Mouse (Mus musculus) megakaryocyte, adult 5-6 weeks (primary cell): ENCODE measurements around the gene Acsm2. TPM values are rescaled to one million over a fixed set of nuclear protein-coding genes. Genes with fewer than 3 reads are reported as not detected.

Experiments
- total RNA-seq, 2 experiments: library from RNA; stranded (forward) in 1 of 2; stranded (reverse) in 1 of 2; fragments of 153-499, 151-499 nt in 1 of 2; fragments of 221-1000, 200-1000 nt in 1 of 2; gene quantifications; 2 replicates each; pipeline versions ENCODE4 v1.2.3 to v1.2.4; 2015 to 2017

Gene Acsm2
- total RNA-seq, 2 experiments from 2014 or later, result not detected

Other genes starting within 250 kb of the Acsm2 start
- not detected in 2 replicates for gene Gp2, start 95.1 kb upstream of the Acsm2 start, total RNA-seq (2015)
- not detected in 2 replicates for gene Gp2, start 95.1 kb upstream of the Acsm2 start, total RNA-seq (2017)
- gene Umod, start 75.1 kb upstream of the Acsm2 start, total RNA-seq (2015), result not detected in 2 replicates
- not detected in 2 replicates for gene Umod, start 75.1 kb upstream of the Acsm2 start, total RNA-seq (2017)
- not detected in 2 replicates for gene Acsm5, start 34.9 kb upstream of the Acsm2 start, total RNA-seq (2015)
- gene Acsm5, start 34.9 kb upstream of the Acsm2 start, total RNA-seq (2017), result not detected in 2 replicates
- not detected in 2 replicates for gene Pdilt, start 30.9 kb upstream of the Acsm2 start, total RNA-seq (2015)
- gene Pdilt, start 30.9 kb upstream of the Acsm2 start, total RNA-seq (2017), result not detected in 2 replicates
- gene Acsm1, start 52.7 kb downstream of the Acsm2 start, total RNA-seq (2015), result not detected in 2 replicates
- not detected in 2 replicates for gene Acsm1, start 52.7 kb downstream of the Acsm2 start, total RNA-seq (2017)
- not detected in 2 replicates for gene Acsm4, start 135.7 kb downstream of the Acsm2 start, total RNA-seq (2015)
- not detected in 2 replicates for gene Acsm4, start 135.7 kb downstream of the Acsm2 start, total RNA-seq (2017)
- 12.7 and 15.1 TPM in 2 replicates for gene Thumpd1, start 166.5 kb downstream of the Acsm2 start, total RNA-seq (2015)
- gene Thumpd1, start 166.5 kb downstream of the Acsm2 start, total RNA-seq (2017), result 36.2 and 38.1 TPM in 2 replicates
- gene Acsm3, start 206.6 kb downstream of the Acsm2 start, total RNA-seq (2015), result not detected in 2 replicates
- 0.20 TPM in 1 of 2 replicates, not detected in the other for gene Acsm3, start 206.6 kb downstream of the Acsm2 start, total RNA-seq (2017)
- 23.1 and 31.6 TPM in 2 replicates for gene Rexo5, start 239.7 kb downstream of the Acsm2 start, total RNA-seq (2015)
- gene Rexo5, start 239.7 kb downstream of the Acsm2 start, total RNA-seq (2017), result 24.5 and 38.9 TPM in 2 replicates
- 17.0 and 18.0 TPM in 2 replicates for gene Eri2, start 239.7 kb downstream of the Acsm2 start, total RNA-seq (2015)
- gene Eri2, start 239.7 kb downstream of the Acsm2 start, total RNA-seq (2017), result 7.6 and 10.2 TPM in 2 replicates